Mouse (Mus musculus) CD8-positive naive resting alpha-beta T cell, adult 2 months (primary cell): Measurements from ENCODE around the gene Sypl.

ENCODE experiments used
- DNase-seq, 2 experiments: peaks; one replicate each; pipeline ENCODE4 v3.0.0; 2022; ENCODE audit warnings: low read depth in 2 of 2, low spot score in 2 of 2

Sypl gene

DNA sequence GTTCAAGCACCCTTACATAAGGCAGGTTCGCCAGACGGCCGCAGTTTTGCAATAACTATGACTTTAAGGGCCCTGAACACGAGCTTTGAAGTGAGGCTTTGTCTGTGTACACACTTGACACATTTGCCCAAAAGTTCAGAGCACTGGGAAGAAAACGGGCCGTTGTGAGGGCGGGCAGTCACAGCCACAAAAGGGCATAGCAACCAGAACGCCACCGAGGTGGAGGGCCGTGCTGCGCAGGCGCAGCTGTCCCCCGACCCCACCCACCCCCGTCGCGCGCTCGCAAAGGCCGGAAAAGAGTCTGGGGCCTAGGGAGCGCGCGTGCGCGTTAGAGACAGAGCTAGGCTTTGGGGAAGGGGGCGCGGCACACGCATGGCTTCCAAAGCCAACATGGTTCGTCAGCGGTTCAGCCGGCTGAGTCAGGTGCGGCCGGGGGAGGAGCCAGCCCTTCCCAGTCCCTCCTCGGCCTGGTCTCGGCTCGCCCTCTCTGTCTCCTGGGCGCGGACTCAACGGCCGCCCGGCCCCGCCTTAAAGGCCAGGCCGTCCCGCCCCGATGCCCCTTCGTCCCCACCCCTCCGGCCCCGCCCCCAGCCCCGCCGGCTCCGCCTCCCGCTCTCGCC lies at the start of gene Sypl:
TSS of gene Sypl (plus strand) at position 296 of the 620 bp plus-strand sequence.
- peak; percentile 86 to 87 for DNase-seq

DNA sequence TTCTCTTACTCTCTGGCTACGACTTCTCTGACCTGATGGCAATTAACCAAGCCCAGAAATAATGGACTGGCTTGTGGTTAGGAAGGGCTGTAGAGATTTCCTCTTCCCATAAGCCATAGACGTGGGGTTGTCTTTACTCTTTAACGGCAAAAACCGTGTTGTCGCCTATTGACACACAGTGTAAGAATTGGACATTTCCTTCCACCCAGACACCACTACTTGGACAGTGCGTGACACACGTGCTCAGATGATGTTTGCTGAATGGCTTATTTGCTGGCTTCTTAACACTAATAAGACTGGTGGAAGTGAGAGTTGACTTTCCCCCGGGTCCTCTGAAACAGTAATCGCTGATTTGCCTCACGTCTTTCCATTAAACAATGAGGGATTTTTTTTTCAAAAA lies 44.0 kb upstream of the Sypl start:
- DNase-seq: no peak

DNA sequence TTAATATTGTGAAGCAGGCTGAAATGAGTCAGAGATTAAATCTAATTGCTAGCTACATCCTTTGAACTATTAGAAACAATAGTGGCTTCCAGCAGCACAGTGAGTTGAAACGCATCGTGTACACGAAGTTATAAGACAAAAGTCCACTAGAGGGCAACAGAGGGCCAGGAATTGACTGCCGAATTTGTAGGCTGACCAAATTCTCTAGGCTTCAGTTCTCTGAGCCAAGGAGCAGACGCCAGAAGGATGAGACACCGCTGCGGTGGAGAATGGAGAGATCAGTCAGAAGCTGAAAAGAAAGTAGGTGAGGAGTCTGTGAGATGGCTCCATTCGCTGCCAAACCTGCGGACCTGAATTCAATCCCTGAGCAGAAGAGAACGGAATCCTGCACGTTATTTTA lies 43.6 kb upstream of the Sypl start:
- DNase-seq: peak in 1 of 2 experiments; percentile 36

DNA sequence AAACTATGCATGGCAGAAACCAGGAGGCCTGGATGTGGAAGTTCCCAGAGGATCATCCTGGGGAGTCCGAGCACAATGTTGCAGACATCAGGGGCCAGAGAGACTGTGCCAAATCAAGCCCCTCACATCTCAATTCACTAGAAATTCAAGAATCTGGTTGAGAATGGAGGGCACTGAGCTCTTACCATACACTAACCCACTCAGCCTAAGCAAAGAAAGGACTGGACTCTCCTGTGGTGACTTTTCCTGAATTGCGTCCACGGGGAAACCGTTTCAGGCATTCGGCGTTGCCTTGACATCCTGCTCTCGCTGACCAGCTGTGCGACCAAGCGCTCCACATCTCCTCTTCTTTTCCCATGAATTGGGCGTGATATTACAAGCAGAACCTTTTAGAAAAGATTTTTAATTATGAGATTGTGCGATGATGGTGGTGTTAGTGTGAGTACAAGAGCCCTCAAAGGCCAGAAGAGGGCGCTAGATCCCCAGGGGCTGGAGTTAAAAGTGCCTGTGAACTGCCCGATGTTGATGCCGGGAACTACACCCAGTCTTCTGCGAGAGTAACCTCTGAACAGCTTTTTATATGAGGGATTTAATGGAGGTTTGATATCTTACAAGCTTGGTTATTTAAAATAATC lies 43.0 kb upstream of the Sypl start:
- no peak for DNase-seq

DNA sequence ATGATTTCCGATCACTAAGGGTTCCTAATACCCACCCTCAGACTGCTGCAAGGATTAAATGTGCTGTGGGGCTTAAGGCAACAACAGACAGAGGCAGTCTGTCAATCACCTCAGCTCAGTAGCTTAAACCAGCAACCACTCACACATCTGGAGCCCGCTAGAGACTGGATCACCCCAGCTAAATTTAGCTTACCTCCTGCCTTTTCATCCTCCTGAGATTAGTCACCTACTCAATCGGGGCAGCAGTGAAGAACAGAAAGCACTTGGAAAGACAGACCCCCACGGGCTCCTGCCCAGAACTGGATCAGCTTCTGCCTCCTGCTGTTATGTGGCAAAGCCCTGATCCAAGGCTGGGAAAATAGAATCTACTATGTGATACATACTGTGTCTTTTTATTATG lies 42.1 kb upstream of the Sypl start:
- no peak for DNase-seq

DNA sequence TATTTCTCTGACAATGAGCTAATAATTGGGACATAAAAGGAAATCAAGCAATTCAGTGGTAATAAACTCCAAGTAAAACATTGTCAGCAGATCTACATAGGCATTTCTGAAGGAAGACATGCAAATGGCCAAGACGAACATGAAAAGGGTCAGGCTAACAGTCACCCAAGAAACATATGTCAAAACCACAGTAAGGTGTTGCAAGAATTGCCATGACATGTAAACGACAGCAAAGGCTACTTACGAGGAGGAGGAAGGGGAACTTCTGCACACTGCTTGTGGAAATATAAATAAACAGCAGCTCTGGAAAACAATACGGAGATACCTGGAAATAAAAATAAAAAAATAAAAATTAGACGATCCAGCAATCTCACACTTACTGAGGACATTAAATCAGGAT lies 40.9 kb upstream of the Sypl start:
- DNase-seq: no peak

DNA sequence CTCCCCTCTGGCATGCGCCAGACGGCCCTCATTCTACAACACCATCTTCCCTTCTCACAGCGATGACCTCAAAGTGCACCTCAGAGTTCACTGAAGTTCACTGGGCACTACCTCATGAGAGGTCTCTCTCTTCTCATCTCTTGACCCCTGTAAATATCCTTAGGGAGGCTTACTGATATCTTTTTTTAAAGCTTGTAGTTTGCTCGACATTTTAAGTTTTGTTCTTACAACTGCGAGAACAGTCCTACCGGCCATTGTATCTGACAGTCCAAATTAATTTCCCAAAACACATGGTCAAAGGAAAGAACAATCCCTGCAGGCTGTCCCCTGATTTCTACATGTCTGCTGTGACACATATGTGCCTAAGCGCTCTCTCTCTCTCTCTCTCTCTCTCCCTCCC lies 35.0 kb upstream of the Sypl start:
- no peak for DNase-seq

DNA sequence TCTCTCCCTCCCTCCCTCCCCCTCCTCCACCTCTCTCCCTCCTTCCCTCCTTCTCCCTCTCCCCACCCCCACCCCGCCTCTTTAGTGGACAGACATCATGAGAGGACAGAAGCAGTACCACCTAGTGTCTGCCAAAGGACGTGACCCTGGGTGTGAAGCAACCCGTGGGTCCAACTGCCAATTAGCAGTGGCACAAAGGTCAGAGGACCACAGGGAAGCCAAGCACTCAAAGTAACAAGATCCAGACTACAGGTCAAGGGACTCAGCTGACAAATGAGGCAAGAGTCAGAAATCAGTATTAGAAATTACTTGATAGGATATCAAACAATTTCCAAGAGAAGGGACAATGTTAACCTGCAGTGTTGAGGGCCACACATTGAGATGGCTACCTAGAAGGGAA lies 34.6 kb upstream of the Sypl start:
- DNase-seq: no peak

DNA sequence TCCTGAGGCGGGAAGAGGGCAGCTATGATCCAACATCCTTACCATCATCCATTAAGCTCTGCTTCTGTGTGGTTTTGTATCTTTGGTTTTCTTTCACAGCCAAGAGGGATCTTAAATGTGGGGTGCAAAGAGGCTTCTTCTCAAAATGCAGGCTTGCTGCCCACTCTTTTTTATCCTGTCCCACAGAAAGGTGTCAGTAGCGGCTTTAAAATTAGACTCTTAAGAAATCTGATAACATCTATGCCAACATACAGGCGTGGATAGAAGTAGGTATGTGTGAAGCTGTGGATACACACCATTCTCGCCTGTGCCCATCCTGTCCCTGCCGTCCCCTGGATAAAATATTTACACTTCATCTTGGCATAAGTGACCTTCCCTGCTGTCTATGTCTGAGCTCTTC lies 34.2 kb upstream of the Sypl start:
- DNase-seq: no peak

DNA sequence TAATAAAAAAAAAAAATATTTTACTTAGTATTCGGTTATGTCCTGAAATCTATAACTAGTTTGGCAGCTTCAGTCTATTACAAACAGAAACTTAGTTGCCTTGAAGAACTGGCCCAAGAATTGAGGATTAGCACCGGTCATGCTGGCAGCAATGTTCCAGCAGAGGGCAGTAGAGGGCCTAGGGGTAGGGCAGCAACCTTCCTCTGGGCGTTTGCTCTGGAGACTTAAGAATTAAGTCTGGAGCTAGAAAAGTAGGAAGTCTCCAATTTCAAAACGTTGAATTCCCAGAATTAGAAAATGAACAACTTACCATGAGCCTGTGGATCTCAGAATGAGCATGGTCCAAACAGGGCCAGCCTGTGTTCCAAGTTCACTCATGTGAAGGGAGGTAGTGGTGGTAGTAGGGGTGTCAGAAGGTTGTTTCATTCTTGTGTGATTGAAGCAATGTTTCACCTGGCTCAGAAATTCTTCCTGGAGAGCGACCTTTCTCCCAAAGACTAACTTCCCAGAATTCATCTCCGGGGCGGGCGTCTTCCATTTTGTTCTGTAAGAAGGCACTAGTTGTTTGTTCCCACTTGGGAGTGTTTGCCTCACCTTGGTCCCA lies 33.4 kb upstream of the Sypl start:
- peak; percentile 51 to 62 for DNase-seq

DNA sequence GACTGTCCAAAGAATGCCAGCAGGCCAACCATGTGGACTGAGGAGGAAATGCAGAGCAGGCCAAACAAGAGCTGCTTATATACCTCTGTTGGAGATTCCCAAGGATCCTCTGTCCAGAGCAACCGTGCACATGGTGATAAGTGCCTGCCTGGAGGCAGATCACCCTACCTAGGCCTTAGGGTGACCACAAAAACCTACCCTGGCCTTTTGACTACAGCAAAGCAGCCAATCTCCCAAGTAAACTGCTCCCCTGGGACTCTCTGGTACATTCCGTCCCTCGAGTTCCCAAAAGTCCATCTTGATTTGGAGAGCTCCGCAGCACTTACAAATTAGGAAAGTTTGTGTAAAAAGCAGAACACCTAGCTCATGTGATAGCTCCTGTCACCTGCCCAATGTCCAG lies 32.6 kb upstream of the Sypl start:
- DNase-seq: no peak

DNA sequence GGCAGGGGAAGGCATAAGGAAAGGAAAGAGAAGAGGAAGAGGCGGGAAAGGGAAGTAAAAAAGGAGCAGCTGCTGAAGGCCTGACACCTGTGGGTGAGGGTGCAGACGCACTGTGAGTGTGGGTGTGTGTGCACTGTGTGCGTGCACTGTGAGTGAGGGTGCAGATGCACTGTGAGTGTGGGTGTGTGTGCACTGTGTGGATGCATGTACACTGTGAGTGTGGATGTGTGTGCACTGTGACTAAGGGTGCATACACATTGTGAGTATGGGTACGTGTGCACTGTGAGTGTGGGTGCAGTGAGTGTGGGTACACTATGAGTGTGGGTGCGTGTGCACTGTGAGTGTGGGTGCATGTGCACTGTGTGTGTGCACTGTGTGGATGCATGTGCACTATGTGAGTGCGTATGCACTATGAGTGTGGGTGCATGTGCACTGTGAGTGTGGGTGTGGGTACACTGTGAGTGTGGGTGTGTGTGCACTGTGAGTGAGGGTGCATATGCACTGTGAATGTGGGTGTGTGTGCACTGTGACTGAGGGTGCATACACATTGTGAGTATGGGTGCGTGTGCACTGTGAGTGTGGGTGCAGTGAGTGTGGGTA lies 32.1 kb upstream of the Sypl start:
- DNase-seq: no peak

DNA sequence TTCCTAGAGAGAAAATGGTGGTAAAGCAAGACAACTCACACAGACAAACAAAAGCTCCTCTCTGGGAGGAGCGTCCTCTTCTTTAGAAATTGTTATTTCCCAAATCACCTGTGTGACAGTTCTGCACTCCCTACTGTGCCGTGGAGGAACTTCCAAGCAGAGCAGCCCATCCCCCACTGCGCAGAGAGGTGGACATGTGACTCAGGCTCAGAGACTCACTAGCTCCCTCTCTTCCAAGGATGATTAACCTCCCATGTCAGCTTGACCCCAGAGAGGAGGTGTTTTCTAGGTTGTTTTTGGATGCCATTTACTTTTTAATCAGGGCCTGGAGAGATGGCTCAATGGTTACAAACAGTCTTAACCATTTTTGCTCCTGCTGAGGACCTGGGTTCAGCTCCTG lies 29.4 kb upstream of the Sypl start:
- DNase-seq: no peak

DNA sequence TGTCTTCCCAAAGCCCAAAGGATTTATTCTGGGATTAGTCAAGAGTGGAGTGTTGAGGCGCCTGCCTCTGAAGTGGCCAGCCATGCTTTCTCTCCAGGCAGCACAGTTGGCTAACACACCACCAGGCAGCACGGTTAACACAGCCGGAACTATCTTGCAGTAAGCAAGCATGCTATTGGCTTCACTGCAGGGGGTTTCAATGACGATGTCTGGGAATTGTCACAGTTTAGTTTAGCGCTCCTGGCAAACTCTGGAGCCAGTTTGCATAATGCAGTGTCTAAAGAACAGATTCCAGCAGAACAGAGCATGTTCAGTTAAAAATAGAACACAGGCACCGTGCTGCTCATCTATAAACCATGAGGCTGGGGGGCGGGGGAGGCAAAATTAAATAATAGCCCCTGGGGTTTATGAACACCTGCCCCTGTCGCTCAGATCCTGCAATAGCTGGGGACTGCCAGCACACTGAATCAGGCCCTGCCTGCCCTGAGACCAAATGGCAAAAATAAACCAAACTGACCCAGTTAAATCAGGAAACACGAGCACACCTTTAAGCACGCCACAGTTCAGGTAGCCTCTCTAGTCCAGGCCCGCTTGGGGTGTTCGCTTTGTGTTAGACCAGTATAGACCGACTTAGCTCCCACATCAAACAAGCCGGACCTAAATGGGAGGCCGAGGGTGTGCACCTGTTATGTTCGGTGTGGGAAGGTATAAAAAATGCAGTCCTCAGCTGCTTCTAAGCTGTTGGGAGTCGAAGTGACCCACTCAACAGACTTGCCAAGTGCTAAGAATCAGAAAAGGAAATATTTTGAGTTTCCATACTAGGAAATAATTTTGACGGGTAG lies 27.1 kb upstream of the Sypl start:
- DNase-seq: no peak

DNA sequence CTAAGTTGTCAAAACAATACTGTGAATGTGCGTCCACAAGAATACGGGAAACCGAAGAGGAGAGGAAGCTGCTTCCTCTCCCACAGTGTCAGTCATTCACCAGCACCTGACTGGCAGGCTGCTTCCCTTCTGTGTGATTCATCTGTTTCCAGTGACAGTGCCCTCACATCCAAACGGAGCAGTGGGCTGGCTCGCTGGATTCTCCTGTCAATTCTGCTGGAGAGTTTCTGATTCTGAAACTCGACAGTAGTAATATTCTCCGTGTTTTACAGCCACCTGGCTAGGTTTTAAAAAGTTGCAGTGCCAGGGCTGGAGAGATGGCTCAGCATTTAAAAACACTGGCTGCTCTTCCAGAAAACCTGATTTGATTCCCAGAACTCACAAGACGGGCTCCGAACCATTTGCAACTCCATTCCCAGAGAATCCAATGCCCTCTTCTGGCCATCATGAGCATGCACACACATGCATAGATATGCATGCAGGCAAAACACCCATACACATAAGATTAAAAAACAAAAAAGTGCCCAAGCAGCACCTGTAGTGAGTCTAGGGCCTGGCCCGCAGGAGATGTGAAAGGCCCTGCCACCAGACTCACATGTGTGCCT lies 26.4 kb upstream of the Sypl start:
- no peak for DNase-seq

DNA sequence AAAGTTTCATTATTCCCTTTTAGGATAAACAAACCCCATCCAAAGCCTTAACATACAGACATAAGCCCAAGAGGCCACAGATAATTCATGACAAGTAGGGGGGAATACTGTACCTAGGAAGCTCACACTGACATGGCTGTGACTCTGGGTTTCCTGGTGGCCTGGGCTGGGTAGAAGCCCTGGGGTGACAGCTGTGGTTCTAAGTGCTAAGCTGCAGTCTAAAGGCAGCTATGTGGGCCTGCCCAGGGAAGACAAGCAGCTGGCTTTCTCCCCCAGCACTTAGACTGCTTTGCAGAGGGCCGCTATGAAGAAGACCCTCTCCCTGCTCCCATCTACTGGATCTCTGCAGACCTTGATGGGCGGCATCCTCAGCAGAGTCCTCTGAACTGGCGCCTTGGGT lies 25.5 kb upstream of the Sypl start:
- no peak for DNase-seq

DNA sequence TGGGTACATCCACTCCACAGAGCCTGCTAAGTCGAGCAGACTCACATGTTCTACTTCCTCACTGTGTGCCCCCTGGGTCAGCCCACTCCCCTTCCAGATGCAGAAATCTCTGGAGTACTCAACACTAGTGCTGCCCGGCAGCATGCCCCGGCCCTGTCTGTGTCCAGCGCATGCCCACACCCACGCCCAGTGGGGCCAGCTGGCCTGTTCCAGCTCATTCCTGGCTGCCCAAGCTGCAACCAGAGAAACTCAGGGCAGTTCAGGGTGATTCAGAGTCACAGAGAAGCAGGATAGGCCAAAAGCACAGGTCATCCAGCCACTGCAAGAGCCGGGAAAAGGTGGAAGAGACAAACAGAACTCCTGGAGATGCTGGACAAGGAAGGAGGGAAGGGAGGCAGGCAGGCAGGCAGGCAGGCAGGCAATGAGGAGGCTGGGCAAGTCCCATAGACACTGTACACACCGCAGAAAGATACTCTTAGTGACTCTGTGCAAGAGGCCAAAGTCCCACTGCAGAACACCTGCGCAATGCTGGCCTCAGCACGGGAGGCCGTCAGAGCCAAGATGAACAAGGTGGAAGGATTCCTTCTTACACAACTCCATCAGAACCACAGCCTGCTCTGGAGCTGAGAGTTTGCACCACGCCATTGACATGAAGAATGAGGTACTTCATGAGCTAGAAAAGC lies 23.7 kb upstream of the Sypl start:
- DNase-seq: no peak

DNA sequence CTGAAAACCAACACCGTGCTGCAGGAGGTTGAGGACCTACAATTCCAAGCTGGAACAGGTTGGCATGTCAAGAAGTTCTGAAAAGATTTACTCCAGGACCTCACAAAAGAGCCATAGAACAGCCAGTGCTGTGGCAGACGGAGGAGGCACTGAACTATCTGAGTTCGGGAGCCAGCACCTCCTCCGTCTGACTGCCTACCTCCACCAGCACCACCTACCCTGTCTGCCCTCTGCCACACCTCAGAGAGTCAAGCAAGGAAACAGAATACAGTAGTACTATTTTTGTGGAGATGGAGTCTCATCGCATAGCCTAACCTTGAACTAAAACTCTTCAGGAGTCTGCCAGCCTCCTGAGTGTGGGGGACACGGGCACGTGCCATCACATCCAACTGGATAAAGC lies 23.1 kb upstream of the Sypl start:
- no peak for DNase-seq

DNA sequence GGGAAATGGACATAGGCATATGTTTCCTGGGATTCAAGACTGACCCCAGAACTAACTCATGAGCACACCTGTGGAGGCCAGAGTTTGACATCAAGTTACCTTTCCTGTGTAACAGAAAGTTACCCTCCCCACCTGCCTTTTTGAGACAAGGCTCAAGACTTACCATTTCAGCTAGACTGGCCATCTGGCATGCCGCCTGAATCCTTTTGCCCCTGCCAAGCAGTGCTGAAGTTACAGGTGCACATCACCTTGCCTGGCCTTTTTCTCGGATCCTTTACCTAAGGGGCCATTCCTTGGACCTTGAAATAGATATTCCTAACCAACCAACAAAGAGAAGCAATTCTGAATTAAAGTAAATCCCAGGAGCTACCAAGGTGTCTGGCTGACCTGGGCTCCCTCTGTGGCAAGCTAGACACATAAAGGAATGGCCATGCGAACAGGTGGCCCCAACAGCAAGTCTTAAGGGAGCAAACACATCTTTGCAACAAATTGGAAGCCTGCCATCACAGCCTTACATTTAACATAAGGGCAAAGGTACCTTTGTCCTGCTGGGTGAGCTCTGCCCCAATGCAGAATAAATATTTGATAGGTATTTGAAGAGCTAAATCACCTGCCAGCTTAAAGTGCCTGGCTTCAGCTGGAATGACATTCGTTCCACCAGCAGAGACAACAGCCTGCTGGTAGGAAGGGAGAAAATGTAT lies 17.3 kb upstream of the Sypl start:
- DNase-seq: no peak

DNA sequence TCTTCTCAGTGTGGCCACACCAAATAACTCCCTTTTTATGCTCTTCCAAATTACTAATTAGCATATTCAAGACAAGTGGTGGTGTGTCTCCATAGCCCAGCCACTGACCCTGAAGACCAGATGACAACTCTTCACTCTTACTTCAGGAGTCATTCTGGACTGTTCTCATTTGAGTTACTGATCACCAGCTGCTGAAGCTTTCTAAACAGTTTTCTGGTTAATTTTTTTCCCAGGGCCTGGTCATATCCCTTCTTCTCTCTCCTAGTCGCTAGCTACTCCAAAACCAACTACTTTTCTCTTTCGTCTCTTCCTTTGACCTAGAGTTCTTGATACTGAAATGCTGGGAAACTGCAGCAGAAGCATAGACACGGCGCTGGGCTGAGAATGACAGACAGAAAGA lies 12.6 kb upstream of the Sypl start:
- no peak for DNase-seq
